Mouse (Mus musculus) heart, postnatal 0 days (tissue): ENCODE data around the gene Cnot2. TPM values are rescaled to one million over a fixed set of nuclear protein-coding genes. Genes with fewer than 3 reads are reported as not detected.
A peak's percentile ranks its signal among the peaks of the same experiment; 100 is the strongest.

Source experiments
- ATAC-seq: fragments of 200-750 bp; cut with Nextera tagmentation; 2 replicates; pipeline ENCODE4 v1.8.0; 2017; ENCODE audit warnings: low read depth, moderate number of reproducible peaks, moderate library complexity; ENCODE audit not compliant: insufficient read depth
- DNase-seq: peaks from one replicate; pipeline ENCODE4 v3.0.0-alpha.2; 2016; ENCODE audit warnings: low spot score
- H3K27ac ChIP-seq: fragments of 300-500 bp; sonication (generic); 2 replicates; pipeline ENCODE4 v1.5.1; 2014; ENCODE audit warnings: low read depth, mild to moderate bottlenecking
- H3K27me3 ChIP-seq: fragments of 300-500 bp; sonication (generic); 2 replicates; pipeline ENCODE4 v1.6.1; 2014; ENCODE audit warnings: low read length, mixed read lengths; ENCODE audit not compliant: control insufficient read depth, insufficient read depth
- H3K36me3 ChIP-seq: fragments of 300-500 bp; sonication (generic); replicated peaks from 2 replicates; pipeline ENCODE4 v1.6.1; 2014; ENCODE audit warnings: low read length, mixed read lengths; ENCODE audit not compliant: control insufficient read depth, insufficient read depth
- H3K4me1 ChIP-seq: fragments of 300-500 bp; sonication (generic); 2 replicates; pipeline ENCODE4 v1.6.1; 2014; ENCODE audit warnings: antibody characterized with exemption; ENCODE audit not compliant: control insufficient read depth, insufficient read depth
- H3K4me2 ChIP-seq: fragments of 300-500 bp; sonication (generic); 2 replicates; pipeline ENCODE4 v1.6.1; 2014; ENCODE audit warnings: low read depth, mild to moderate bottlenecking, low read length, moderate library complexity
- H3K4me3 ChIP-seq: fragments of 300-500 bp; sonication (generic); 2 replicates; pipeline ENCODE4 v1.5.1; 2014; ENCODE audit warnings: low read depth, low read length
- H3K9ac ChIP-seq: fragments of 300-500 bp; sonication (generic); replicated peaks from 2 replicates; pipeline ENCODE4 v1.6.1; 2014; ENCODE audit warnings: low read depth, low read length, mixed read lengths
- H3K9me3 ChIP-seq: fragments of 300-500 bp; sonication (generic); replicated peaks from 2 replicates; pipeline ENCODE4 v1.6.1; 2016; ENCODE audit warnings: low read length; ENCODE audit not compliant: control insufficient read depth
- CTCF ChIP-seq: IDR thresholded peaks from 2 replicates; pipeline ENCODE4 v1.5.1; 2016; ENCODE audit warnings: antibody characterized with exemption, control low read depth, low read depth
- EP300 ChIP-seq: IDR thresholded peaks from 2 replicates; pipeline ENCODE4 v1.6.1; 2016; ENCODE audit warnings: antibody characterized with exemption, low read depth
- WGBS: fragments of 180-500 bp; shearing (Covaris S2); extraction: QIAGEN DNeasy Blood & Tissue Kit; methylation state at CpG from one replicate; pipeline ENCODE4 v1.1.7; 2014; 5-methylcytosine and 5-hydroxymethylcytosine counted together
- polyA plus RNA-seq: library from polyadenylated mRNA; unstranded; fragments of >200 nt; fragmentation: Nextera tagmentation; extraction: Ambion mirVana; gene quantifications from 2 replicates; pipeline ENCODE4 v1.2.1, GENCODE M21; 2015
- total RNA-seq: library from RNA; depleted of rRNA; stranded (reverse); fragments of >200 nt; gene quantifications from 2 replicates; pipeline ENCODE4 v1.2.3, GENCODE M21; 2014; ENCODE audit warnings: low replicate concordance

Gene Cnot2
- total and polyA plus RNA-seq, 2 experiments from 2014 or later: 45.7 to 62.6 TPM

DNA sequence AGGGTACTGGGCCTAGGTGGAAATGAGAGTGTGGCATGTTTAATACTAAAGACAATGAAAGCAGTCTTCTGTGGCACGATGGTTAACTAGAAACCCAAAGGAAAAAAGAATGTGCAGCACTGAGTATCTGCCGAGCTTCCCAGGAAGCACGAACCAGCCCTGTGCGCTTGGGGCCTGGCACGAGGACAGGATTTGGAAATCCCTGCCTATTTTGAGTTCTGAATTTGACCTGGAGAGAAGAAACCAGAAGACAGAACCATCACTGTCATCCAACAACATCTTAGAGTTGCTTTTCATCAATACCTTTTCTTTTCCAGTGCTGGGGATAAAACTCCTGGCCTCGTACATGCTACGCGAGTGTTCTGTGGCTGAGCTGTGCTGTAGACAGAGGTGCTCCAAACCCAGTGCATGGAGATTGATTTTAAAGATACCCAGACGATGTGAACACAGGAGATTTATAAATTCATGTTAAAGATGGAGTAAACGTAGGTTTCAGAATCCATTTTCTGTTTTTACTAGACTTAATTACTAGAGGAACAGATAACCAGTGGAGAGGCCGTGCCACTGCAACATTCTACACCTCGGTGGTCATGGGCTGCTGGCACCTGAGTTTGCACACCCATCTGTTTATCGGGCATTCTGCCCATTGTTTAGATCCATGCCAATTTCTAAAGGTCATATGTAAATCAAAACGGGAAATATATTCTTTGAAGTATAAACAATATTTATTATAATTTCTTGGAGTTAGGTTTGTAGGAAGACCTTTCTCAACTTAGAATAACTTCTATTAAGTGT, 17.9 kb upstream of the Cnot2 start:
- DNase-seq (no peak), ATAC-seq (no peak)
- WGBS: 77% methylated on average over 14 of the region's 14 CpGs
- no peak overlapping the region for H3K9ac ChIP-seq
- no peak overlapping the region for H3K4me2 ChIP-seq
- no peak overlapping the region for H3K27ac ChIP-seq
- TF ChIP-seq CTCF (no peak), EP300 (no peak)
- H3K4me3 ChIP-seq: no peak overlapping the region
- no peaks in the 10 kb centered on the region for H3K9me3 ChIP-seq
- H3K27me3 ChIP-seq: no peaks in the 10 kb centered on the region
- H3K36me3 ChIP-seq: no peaks in the 10 kb centered on the region
- no peaks in the 10 kb centered on the region for H3K4me1 ChIP-seq

DNA sequence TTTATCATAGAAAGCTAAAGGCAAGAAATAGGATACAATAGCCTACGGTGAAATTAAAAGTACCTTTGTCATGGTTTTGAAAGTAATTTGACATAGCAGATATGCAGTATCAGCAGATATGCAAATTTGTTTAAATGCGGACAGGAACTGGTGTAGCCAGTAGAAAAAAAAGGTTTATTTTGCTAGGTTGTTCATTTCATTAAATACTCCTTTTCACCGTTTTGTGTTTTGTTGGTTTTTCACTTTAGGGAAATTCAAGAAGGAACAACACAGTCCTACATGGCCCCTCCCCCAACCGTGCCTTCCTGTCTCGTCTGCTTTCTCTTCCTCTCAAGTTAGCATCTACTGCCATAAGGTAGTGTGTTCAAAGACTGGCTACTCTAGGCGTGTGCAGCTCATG, 1.4 kb upstream of the Cnot2 start:
- H3K9me3 ChIP-seq: no peaks in the 10 kb centered on the region
- H3K4me2 ChIP-seq: peak overlapping the region; percentile 89
- H3K27me3 ChIP-seq: no peaks in the 10 kb centered on the region
- ATAC-seq: no peak
- no peak overlapping the region for H3K27ac ChIP-seq
- TF ChIP-seq EP300 (no peak), CTCF (no peak)
- WGBS: 27% methylated on average over 6 of the region's 6 CpGs
- peak overlapping the region; percentile 93 for H3K4me3 ChIP-seq
- no peaks in the 10 kb centered on the region for H3K4me1 ChIP-seq
- H3K36me3 ChIP-seq: peaks cover 21% of the 10 kb centered on the region
- DNase-seq: no peak
- H3K9ac ChIP-seq: peak overlapping the region; percentile 93

DNA sequence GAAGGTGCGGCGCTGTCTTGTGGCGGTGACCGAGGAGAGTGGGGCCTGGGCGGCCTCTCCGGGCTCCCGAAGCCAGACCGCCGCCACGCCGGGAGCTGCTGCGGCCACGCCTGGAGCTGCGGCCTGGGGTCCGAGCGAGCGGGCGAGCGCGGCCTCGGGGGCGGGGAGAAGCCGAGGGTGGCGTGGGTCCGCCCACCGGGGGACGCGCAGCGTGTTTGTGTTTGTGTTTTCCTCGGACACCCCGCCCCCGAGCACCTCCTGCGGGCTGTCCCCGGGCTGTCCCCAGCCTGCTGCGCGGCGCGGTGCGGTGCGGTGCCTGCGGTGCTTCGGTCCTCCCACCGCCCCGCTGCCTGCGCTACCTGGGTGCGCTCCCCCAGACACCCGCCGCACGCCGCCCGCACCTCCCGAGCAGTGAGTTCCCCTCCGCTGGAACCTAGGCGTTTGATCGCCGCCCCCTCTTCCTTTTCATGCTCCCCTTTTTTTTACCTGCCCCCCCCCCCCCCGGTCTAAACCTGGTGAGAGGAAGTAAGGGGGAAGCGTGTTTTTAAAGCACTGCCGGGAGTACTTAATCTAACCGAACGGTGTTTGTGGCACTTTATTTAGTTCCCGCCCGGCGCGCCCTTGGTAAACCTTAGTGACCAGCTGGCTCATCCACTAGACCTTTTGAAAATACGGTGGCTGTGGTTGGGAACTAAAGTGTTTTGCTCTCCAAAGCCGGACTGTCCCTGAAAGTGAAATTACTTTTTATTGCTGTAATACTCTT, 589 bp upstream of the Cnot2 start:
- peak overlapping the region; percentile 98 for H3K27ac ChIP-seq

DNA sequence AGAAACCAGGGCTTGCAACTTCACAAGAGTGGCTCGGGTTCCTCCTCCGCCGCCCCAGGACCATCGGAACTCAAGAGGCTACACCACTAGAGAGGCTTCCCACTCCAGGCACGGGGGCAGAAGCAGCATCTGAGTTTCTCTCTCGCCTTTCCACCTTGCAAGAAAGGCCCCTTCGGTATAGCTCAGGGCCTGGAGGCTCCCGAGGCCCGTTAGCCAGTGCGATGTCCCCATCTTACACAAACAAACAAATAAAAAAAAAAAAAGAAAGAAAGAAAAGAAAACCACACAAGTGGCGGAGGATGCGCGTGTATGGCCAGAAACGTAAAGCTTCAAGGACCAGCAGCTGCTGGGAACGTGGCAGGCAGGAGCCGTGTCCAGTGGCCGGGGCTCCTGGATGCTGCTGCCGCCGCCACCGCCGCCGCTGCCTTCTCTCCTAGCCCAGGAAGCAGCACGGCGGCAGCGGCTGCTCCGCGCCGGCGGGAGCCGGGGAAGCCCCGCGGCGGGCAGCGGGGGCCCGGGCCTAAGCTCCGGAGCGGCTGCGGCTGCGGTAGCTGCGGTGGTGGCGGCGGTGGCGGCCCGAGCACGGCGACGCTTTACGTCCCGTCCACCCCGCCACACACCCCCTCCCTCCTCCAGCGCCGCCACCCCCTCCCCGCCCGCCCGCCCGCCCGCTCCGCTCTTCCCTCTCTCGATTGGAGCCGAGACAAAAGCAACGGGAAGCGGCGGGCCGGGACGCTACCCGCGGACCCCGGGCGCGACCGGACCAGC, 536 bp downstream of the Cnot2 start:
- H3K4me2 ChIP-seq: peak overlapping the region; percentile 89
- no peaks in the 10 kb centered on the region for H3K27me3 ChIP-seq
- 1% methylated on average over 38 of the region's 71 CpGs for WGBS
- peak overlapping the region; percentile 93 for H3K9ac ChIP-seq
- no peak for TF ChIP-seq EP300
- no peak for TF ChIP-seq CTCF
- H3K9me3 ChIP-seq: no peaks in the 10 kb centered on the region
- H3K27ac ChIP-seq: peak overlapping the region; percentile 98
- peak overlapping the region; percentile 93 for H3K4me3 ChIP-seq
- peak; percentile 42 for DNase-seq
- no peaks in the 10 kb centered on the region for H3K4me1 ChIP-seq
- peaks cover 8% of the 10 kb centered on the region for H3K36me3 ChIP-seq
- peak; percentile 77 for ATAC-seq

More for the DNA sequence above, 589 bp upstream of the Cnot2 start:
- peak overlapping the region; percentile 93 for H3K4me3 ChIP-seq
- H3K4me2 ChIP-seq: peak overlapping the region; percentile 89
- DNase-seq (peak; percentile 31), ATAC-seq (peak; percentile 73)
- H3K4me1 ChIP-seq: no peaks in the 10 kb centered on the region
- no peaks in the 10 kb centered on the region for H3K27me3 ChIP-seq
- peaks cover 18% of the 10 kb centered on the region for H3K36me3 ChIP-seq
- no peaks in the 10 kb centered on the region for H3K9me3 ChIP-seq
- peak overlapping the region; percentile 93 for H3K9ac ChIP-seq
- 0% methylated on average over 40 of the region's 67 CpGs for WGBS
- TF ChIP-seq CTCF (no peak), EP300 (no peak)

DNA sequence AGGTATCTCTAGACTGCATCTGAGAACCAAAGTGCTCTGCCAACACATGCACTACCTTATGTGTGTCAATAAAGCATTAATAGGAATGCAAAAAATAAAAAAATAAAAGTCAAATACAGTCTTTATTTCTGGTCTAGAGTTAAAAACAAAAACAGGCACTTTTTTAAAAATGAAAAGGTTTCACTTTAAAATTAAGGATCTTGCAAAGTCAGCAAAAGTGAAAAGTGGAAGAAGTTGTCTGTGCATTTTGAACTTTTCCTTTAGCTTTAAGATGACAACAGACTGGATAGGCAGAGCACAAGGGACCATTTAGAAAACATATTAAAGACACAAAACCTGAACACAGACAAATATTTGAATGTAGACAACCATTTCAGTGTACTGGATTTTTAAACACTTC, 1.8 kb downstream of the Cnot2 start:
- H3K36me3 ChIP-seq: peaks cover 5% of the 10 kb centered on the region
- ATAC-seq (no peak), DNase-seq (no peak)
- H3K27me3 ChIP-seq: no peaks in the 10 kb centered on the region
- H3K9me3 ChIP-seq: no peaks in the 10 kb centered on the region
- H3K27ac ChIP-seq: no peak overlapping the region
- TF ChIP-seq CTCF (no peak), EP300 (no peak)
- H3K4me3 ChIP-seq: no peak overlapping the region; the same call in 1 of the 2 replicates
- no peak overlapping the region for H3K9ac ChIP-seq
- 0 out of 2 replicates have a peak, but pooled peaks cover 4% of the 10 kb centered on the region for H3K4me1 ChIP-seq
- peak overlapping the region; percentile 89; the same call in 1 of the 2 replicates for H3K4me2 ChIP-seq
